Mouse (Mus musculus) spleen, postnatal 4 days (tissue): ENCODE results near the gene Nudt14.

Experiments used
- DNase-seq, 2 experiments: peaks; one replicate each; pipeline ENCODE4 v3.0.0; 2022; ENCODE audit warnings: low spot score in 2 of 2

Gene Nudt14

DNA sequence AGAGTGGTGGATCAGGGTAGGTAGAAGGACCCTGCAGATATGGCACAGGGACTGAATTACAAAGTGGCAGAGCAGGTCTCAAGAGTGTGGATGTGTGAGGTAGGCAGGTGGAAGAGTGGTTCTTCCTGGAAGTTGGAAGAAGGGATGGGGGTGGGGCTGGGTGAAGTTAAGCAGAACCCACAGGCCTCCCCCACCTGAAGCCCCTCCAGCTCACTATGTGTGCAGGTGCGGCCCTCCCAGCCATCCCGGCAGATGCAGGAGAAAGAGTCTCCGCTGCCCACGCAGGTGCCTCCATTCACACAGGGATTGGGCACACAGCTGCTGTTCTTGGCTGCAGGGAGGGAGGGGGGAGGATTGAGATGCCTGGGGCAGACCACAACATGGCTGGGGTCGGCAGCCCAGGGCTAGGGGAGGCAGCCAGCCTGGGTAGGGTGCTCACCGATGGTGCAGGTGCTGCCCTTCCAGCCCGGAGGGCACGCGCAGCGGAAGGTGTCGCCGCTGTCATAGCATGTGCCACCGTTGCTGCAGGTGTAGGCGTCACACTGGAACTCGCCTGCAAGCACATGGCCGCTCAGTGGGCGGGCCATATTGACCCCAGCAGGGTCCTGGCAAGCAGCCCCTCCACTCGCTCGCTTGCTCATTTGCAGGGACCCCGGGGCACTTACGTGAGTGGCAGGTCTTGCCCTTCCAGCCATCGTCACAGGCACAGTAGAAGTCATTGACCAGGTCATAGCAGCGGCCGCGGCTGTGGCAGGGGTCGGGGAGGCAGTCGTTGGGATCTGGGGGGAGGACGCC lies 28.8 kb downstream of the Nudt14 start:
- no peak for DNase-seq

DNA sequence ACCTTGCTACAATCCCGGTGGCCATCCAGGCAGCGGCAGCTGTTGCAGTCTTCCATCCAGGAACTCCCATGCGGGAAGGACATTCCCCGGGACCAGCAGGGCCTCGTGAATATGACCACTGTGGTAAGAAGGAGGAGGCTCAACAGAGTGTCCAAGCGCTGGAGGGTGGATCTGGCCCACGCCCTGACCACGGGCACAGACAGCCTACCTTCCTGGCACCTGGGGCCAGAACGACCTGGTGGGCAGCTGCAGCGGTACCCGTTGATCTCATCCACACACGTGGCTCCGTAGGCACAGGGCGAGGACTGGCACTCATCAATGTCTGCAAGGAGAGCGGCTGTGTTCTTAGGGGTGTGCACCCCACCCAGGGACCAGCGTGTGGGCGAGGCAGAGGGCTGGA lies 30.2 kb downstream of the Nudt14 start:
- no peak for DNase-seq

DNA sequence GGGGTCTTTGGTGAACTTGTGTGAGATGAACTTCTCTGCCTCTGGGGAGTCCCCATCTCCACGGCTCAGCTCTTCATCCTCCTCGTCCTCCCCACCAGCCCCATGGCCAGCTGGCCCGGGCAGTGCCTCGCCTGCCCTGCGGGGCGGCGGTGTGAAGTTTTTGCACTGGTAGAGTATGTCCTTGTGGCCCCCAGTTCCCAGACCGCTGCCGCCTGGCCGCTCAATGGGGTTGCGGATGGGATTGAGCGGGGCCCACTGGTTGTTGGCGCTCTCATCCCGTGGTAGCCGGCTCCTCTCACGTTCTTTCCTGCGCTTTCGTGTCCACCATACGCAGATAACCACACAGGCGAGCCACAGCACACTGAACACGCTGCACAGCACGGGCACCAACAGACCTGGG lies 32.9 kb downstream of the Nudt14 start:
- DNase-seq, result no peak

DNA sequence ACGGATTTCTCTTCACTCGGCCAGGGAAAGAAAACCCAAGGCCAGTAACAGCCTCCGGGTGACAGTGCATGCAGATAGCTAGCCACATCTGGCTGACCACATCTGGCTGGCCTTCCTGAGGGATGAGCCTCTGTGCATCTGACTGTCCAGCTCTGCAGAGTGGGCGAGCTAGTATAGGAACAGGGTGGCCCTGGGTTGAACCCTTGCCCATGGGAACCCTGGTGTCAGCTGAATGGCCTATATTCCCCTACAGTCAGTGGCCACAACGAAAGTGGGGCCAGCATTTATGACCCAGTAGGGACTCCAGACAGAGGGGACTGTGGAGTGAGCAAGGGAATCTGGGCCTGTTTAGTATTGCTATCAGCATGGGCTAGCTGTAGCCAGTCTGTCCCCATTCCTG lies 36.9 kb downstream of the Nudt14 start:
- no peak for DNase-seq

DNA sequence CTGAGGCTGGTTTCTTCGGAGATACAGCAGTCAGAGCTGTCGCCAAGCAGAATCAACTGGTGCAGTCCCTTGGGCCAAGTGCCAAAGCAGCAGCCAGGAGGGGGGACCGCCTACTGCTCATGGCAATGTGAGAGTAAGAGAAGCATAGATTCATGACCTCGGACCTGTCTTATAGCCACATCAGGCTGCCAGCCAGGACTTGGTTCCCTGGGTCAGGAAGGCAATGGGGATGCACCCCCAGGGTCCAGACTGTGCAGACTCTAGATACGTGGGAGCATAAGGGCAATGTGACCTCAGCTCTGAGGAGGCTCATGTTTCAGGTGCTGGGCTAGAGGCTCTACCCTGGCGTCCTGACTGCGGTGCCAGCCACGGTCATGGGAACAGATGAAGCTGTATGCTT lies 38.0 kb downstream of the Nudt14 start:
- no peak for DNase-seq

DNA sequence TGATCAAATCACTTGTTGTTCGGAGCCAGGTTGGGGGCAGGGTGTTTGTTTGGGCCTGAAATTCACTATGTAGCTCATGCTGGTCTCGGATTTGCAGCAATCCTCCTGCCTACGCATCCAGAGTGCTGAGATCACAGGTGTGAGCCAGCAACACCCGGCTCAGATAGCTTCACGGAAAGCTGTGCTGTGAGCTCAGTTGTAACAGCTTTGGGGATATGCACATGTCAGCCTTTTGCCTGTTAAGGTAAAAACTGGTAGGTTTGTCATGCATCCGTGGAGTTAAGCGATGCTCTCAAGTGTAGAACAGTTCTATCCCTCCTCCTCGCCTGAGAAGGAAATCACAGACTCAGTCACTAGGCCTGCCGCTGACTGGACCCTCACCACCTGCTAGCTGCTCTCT lies 41.3 kb downstream of the Nudt14 start:
- no peak for DNase-seq

DNA sequence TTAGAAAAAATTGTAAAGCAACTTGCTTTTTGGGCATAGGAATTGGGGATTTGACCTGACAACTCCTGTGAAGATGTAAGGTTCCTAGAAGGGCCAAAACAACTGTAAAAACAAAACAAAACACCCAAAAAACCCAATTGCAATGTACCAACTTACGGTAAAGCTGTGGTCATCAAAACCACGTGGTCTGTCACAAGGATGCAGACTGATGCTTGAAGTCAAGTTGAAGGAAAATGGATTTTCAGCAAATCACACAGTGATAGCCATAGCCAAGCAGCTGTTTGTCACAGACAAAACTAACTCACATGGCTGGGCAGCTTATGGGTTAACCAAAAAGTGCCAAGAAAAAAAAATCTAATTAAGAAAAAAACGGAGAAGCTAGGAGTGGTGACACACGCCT lies 43.0 kb downstream of the Nudt14 start:
- no peak for DNase-seq

DNA sequence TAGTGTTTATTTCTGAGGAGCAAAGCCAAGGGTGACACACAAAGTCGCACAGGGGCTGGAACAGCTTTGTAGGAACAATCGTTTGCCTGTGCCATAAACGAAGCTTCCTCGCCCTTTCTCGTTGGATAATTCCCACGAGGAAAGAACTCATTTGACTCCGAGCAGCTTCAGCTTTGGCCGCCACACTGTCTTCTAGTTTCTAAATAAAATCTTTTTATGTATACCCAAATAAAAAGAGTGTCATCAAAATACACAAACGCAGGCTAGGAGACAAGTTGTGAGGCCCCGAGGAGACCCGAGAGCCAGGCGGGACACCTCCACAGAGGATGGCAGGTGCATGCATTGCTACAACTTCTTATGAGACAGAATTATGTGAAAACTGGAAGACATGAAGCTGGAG lies 43.6 kb downstream of the Nudt14 start:
- DNase-seq, result no peak

DNA sequence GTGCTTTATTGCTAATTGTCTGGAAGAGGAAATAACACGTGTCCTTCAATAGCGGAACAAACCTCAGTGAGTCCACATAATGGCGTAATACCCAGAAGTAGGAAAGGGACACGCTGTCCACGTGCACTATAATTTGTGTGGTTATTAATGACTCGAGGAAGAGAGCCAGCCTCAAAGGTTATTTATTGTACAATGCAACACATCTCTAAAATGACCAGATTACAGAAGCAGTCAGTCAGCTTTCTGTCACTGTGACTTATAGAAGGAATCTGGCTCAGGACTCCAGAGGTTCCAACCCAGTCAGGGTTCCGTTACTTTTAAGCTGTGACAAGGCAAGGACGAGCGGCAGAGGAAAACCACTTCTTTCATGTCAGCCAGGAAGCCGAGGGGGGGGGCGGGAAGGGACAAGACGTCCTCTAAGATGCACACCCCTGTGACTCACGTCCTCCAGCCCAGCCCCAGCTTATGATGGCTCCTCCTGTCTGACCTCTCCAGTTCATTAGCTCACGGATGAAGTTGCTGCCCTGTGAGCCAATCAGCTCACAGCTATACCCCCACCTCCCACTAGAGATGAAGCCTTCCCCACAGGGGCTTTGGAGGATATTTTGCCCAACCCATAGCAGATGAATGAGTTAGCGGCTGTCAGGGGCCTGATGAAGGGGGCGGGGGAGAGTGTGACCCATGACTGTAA lies 44.3 kb downstream of the Nudt14 start:
- no peak for DNase-seq

DNA sequence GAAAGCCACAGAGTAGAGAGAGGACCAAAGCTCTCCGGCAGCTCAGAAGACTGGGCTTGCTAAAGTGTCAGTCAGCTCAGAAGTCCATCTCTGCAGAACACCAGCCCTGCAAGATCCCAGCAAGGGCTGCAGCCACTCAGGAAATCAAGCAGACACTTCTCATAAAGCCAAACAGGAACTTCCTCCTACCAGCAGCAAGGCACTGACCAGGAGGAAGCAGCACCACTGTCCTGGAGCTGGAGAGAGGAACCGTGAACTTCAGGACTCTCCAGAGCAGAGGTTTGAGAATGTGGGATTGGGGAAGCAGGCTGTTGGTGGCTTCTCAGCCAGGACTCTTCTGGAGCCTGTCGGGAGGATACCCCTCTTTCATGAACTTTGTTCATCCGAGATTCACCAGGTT lies 47.0 kb downstream of the Nudt14 start:
- DNase-seq, result no peak

DNA sequence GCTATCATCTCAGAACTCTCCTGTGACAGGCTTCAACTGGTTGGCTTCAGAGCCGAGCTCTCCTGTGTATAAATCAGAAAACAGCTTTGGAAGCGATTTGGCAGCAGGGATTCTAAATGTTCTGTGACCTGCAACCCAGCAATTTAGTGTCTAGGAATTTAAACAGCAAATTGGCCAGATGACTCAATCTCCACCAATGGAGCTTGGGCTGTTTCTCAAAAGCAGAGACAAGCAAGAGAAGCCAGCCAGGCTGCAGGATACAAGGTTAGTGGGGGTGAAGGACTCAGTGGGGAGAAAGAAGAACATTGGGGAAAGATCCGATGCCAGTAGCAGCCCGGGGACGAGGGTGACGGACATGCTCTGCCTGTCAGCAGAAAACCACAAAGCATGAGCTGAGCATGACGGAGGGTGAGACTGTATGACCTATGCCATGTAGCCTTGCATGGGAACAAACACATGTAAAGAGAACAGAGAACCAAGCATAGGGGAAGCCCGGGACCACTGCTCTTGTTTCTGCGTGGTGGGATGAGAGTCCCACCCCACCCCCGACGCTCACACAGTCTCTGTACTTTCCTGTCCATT lies 47.5 kb downstream of the Nudt14 start:
- DNase-seq, result no peak

DNA sequence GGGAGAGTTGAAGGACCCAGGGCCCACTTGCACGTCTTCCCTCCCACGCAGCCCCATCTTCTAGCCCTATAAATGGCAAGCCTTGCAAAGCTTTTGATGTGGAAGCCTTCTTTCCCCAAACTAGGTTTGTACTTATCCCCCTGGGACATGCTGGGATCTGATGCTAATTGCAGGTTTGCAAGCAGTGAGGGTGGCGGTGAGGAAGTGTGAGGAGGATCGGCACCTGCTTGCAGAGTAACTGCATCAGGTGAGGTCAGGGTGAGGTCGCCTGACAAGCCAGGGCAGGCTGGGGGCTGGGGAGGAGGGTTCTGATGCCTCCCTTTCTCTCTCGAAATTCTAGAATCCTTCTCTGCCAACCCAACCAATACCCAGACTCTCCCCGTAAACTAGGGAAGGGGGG lies 56.5 kb downstream of the Nudt14 start:
- DNase-seq, result no peak
